Mouse (Mus musculus): Measurements from ENCODE around the gene Cyb561. TPM values are rescaled to one million over a fixed set of nuclear protein-coding genes. Genes with fewer than 3 reads are reported as not detected.

The Cyb561 gene
- polyA plus RNA-seq, 1 experiment from 2014 or later, result 42.6 TPM

GRCm38 (mm10) chr11:105950519-105950918, 2.6 kb downstream of the Cyb561 start:
- Histone ChIP-seq H3K36me3 (no peaks in the 10 kb centered on the region), H3K4me1 (replicated peaks) (no peaks in the 10 kb centered on the region), H3K9ac (no peak overlapping the region), H3K27me3 (peaks cover 7% of the 10 kb centered on the region; the same call in 1 of the 2 replicates), H3K27ac (no peak overlapping the region), H3K4me3 (no peak overlapping the region), H3K4me2 (no peak overlapping the region), H3K9me3 (no peaks in the 10 kb centered on the region)
- WGBS, result 88% methylated on average over 4 of the region's 4 CpGs
- no peak for ATAC-seq (ENCODE audit: low FRiP score)

- Histone ChIP-seq H3K4me2 (no peak overlapping the region), H3K9me3 (no peaks in the 10 kb centered on the region), H3K4me1 (replicated peaks) (peaks cover 18% of the 10 kb centered on the region), H3K36me3 (no peaks in the 10 kb centered on the region), H3K27ac (no peak overlapping the region), H3K4me3 (no peak overlapping the region), H3K9ac (no peak overlapping the region), H3K27me3 (peaks cover 16% of the 10 kb centered on the region)
- ATAC-seq (ENCODE audit: low FRiP score), result no peak
- 87% methylated on average over 2 of the region's 2 CpGs for WGBS
Observed at GRCm38 (mm10) chr11:105948255-105948654, 4.9 kb downstream of the Cyb561 start.

- WGBS, result 51% methylated on average over 11 of the region's 11 CpGs
- Histone ChIP-seq H3K9ac (no peak overlapping the region), H3K4me3 (no peak overlapping the region), H3K4me2 (no peak overlapping the region), H3K27ac (no peak overlapping the region), H3K4me1 (replicated peaks) (peaks cover 31% of the 10 kb centered on the region), H3K36me3 (no peaks in the 10 kb centered on the region), H3K27me3 (peaks cover 27% of the 10 kb centered on the region), H3K9me3 (no peaks in the 10 kb centered on the region)
- ATAC-seq (ENCODE audit: low FRiP score), result no peak
Observed at GRCm38 (mm10) chr11:105946694-105947154, 6.4 kb downstream of the Cyb561 start.

GRCm38 (mm10) chr11:105944770-105945672, 8.1 kb downstream of the Cyb561 start:
- Histone ChIP-seq H3K9me3 (no peaks in the 10 kb centered on the region), H3K27ac (no peak overlapping the region), H3K36me3 (no peaks in the 10 kb centered on the region), H3K4me1 (replicated peaks) (peaks cover 31% of the 10 kb centered on the region), H3K4me3 (peak overlapping the region; percentile 66), H3K27me3 (peaks cover 36% of the 10 kb centered on the region), H3K9ac (peak overlapping the region; percentile 79), H3K4me2 (peak overlapping the region; percentile 81)
- 77% methylated on average over 16 of the region's 16 CpGs for WGBS
- ATAC-seq (ENCODE audit: low FRiP score), result no peak

GRCm38 (mm10) chr11:105944126-105944621, 9.0 kb downstream of the Cyb561 start:
- Histone ChIP-seq H3K4me3 (peak overlapping the region; percentile 66), H3K4me2 (peak overlapping the region; percentile 81), H3K9me3 (no peaks in the 10 kb centered on the region), H3K27me3 (peaks cover 37% of the 10 kb centered on the region), H3K27ac (peak overlapping the region; percentile 60), H3K4me1 (replicated peaks) (peaks cover 31% of the 10 kb centered on the region), H3K9ac (peak overlapping the region; percentile 79), H3K36me3 (no peaks in the 10 kb centered on the region)
- WGBS, result under 1% methylated on average over 59 of the region's 59 CpGs
- peak; percentile 82 for ATAC-seq (ENCODE audit: low FRiP score)

- H3K4me3 ChIP-seq, result peak overlapping the region; percentile 66
- peak; percentile 62 for ATAC-seq (ENCODE audit: low FRiP score)
- peaks cover 36% of the 10 kb centered on the region for H3K27me3 ChIP-seq
- H3K4me1 ChIP-seq (replicated peaks), result peaks cover 36% of the 10 kb centered on the region
- H3K36me3 ChIP-seq, result no peaks in the 10 kb centered on the region
- no peaks in the 10 kb centered on the region for H3K9me3 ChIP-seq
- 6% methylated on average over 47 of the region's 47 CpGs for WGBS
- H3K27ac ChIP-seq, result peak overlapping the region; percentile 60
- H3K4me2 ChIP-seq, result peak overlapping the region; percentile 81
- H3K9ac ChIP-seq, result peak overlapping the region; percentile 79
Observed at GRCm38 (mm10) chr11:105943133-105944102, 9.7 kb downstream of the Cyb561 start.

GRCm38 (mm10) chr11:105941973-105942372, 11.2 kb downstream of the Cyb561 start:
- Histone ChIP-seq H3K9ac (peak overlapping the region; percentile 30; the same call in 1 of the 2 replicates), H3K4me1 (replicated peaks) (peaks cover 36% of the 10 kb centered on the region), H3K9me3 (no peaks in the 10 kb centered on the region), H3K27me3 (peaks cover 38% of the 10 kb centered on the region), H3K4me2 (no peak overlapping the region), H3K36me3 (no peaks in the 10 kb centered on the region), H3K27ac (no peak overlapping the region), H3K4me3 (no peak overlapping the region)
- 67% methylated on average over 8 of the region's 8 CpGs for WGBS
- ATAC-seq (ENCODE audit: low FRiP score), result no peak

- no peak overlapping the region for H3K27ac ChIP-seq
- H3K27me3 ChIP-seq, result peaks cover 31% of the 10 kb centered on the region
- peak overlapping the region; percentile 65 for H3K9ac ChIP-seq
- 41% methylated on average over 9 of the region's 9 CpGs for WGBS
- no peak for ATAC-seq (ENCODE audit: low FRiP score)
- no peak overlapping the region for H3K4me3 ChIP-seq
- H3K4me2 ChIP-seq, result no peak overlapping the region
- H3K36me3 ChIP-seq, result peaks cover 14% of the 10 kb centered on the region
- H3K9me3 ChIP-seq, result no peaks in the 10 kb centered on the region
- H3K4me1 ChIP-seq (replicated peaks), result peaks cover 34% of the 10 kb centered on the region
Observed at GRCm38 (mm10) chr11:105938771-105939170, 14.4 kb downstream of the Cyb561 start.

GRCm38 (mm10) chr11:105936974-105937373, 16.2 kb downstream of the Cyb561 start:
- Histone ChIP-seq H3K4me3 (no peak overlapping the region), H3K4me1 (replicated peaks) (peaks cover 17% of the 10 kb centered on the region), H3K27ac (no peak overlapping the region), H3K36me3 (peaks cover 14% of the 10 kb centered on the region), H3K4me2 (no peak overlapping the region), H3K9me3 (no peaks in the 10 kb centered on the region), H3K9ac (no peak overlapping the region), H3K27me3 (peaks cover 18% of the 10 kb centered on the region; the same call in 1 of the 2 replicates)
- WGBS, result 88% methylated on average over 3 of the region's 3 CpGs
- no peak for ATAC-seq (ENCODE audit: low FRiP score)

GRCm38 (mm10) chr11:105936200-105936599, 16.9 kb downstream of the Cyb561 start:
- Histone ChIP-seq H3K27ac (no peak overlapping the region), H3K9ac (no peak overlapping the region), H3K4me3 (no peak overlapping the region), H3K4me2 (no peak overlapping the region), H3K27me3 (peaks cover 11% of the 10 kb centered on the region; the same call in 1 of the 2 replicates), H3K9me3 (no peaks in the 10 kb centered on the region), H3K4me1 (replicated peaks) (peaks cover 16% of the 10 kb centered on the region), H3K36me3 (peaks cover 14% of the 10 kb centered on the region)
- ATAC-seq (ENCODE audit: low FRiP score), result no peak
- 88% methylated on average over 6 of the region's 6 CpGs for WGBS

GRCm38 (mm10) chr11:105935496-105935895, 17.6 kb downstream of the Cyb561 start:
- Histone ChIP-seq H3K4me1 (replicated peaks) (peaks cover 16% of the 10 kb centered on the region), H3K4me2 (no peak overlapping the region), H3K9ac (no peak overlapping the region), H3K9me3 (no peaks in the 10 kb centered on the region), H3K27ac (no peak overlapping the region), H3K4me3 (no peak overlapping the region), H3K27me3 (0 out of 2 replicates have a peak, but pooled peaks cover 8% of the 10 kb centered on the region), H3K36me3 (peaks cover 14% of the 10 kb centered on the region)
- ATAC-seq (ENCODE audit: low FRiP score), result no peak
- 90% methylated on average over 8 of the region's 8 CpGs for WGBS
